Mouse (Mus musculus) intestine, embryonic 14.5 days (tissue): Measurements from ENCODE around the gene Sept7. TPM values are rescaled to one million over a fixed set of nuclear protein-coding genes. Genes with fewer than 3 reads are reported as not detected.

ENCODE experiments used
- ATAC-seq: fragments of 200-750 bp; cut with Nextera tagmentation; replicated peaks from 2 replicates; pipeline ENCODE4 v1.8.0; 2017; ENCODE audit warnings: low read depth, moderate number of reproducible peaks, moderate TSS enrichment, moderate library complexity; ENCODE audit not compliant: low FRiP score, low TSS enrichment
- DNase-seq: peaks from one replicate; pipeline ENCODE4 v3.0.0-alpha.2; 2018; ENCODE audit warnings: low spot score
- H3K27ac ChIP-seq: fragments of 300-500 bp; sonication (generic); 2 replicates; pipeline ENCODE4 v1.5.1; 2014; ENCODE audit warnings: low read depth, mild to moderate bottlenecking, control low read depth
- H3K27me3 ChIP-seq: fragments of 300-500 bp; sonication (generic); replicated peaks from 2 replicates; pipeline ENCODE4 v1.6.1; 2014; ENCODE audit warnings: low read length, control low read depth; ENCODE audit not compliant: control insufficient read depth, insufficient read depth
- H3K36me3 ChIP-seq: fragments of 300-500 bp; sonication (generic); 2 replicates; pipeline ENCODE4 v1.6.1; 2014; ENCODE audit warnings: low read length, control low read depth; ENCODE audit not compliant: control insufficient read depth, insufficient read depth
- H3K4me1 ChIP-seq: fragments of 300-500 bp; sonication (generic); replicated peaks from 2 replicates; pipeline ENCODE4 v1.6.1; 2014; ENCODE audit warnings: low read length, control low read depth, mixed read lengths; ENCODE audit not compliant: control insufficient read depth, insufficient read depth
- H3K4me2 ChIP-seq: fragments of 300-500 bp; sonication (generic); 2 replicates; pipeline ENCODE4 v1.6.1; 2014; ENCODE audit warnings: low read length
- H3K4me3 ChIP-seq: fragments of 300-500 bp; sonication (generic); 2 replicates; pipeline ENCODE4 v1.5.1; 2014; ENCODE audit warnings: low read depth, low read length, control low read depth, mixed read lengths
- H3K9ac ChIP-seq: fragments of 300-500 bp; sonication (generic); 2 replicates; pipeline ENCODE4 v1.6.1; 2014; ENCODE audit warnings: mild to moderate bottlenecking, low read length
- H3K9me3 ChIP-seq: fragments of 300-500 bp; sonication (generic); 2 replicates; pipeline ENCODE4 v1.6.1; 2016; ENCODE audit warnings: low read length, control low read depth; ENCODE audit not compliant: control insufficient read depth
- WGBS: fragments of 180-500 bp; shearing (Covaris S2); extraction: QIAGEN DNeasy Blood & Tissue Kit; methylation state at CpG from one replicate; pipeline ENCODE4 v1.1.7; 2014; 5-methylcytosine and 5-hydroxymethylcytosine counted together
- polyA plus RNA-seq: library from polyadenylated mRNA; unstranded; fragments of >200 nt; fragmentation: Nextera tagmentation; extraction: Ambion mirVana; gene quantifications from 2 replicates; pipeline ENCODE4 v1.2.1, GENCODE M21; 2014

The Sept7 gene
- polyA plus RNA-seq: 233 and 267 TPM in 2 replicates

- H3K9ac ChIP-seq: peak within 1 kb of the TSS; percentile 97
- H3K4me2 ChIP-seq: peak within 1 kb of the TSS; percentile 84
- H3K27me3 ChIP-seq: no peaks in the 10 kb centered on the region
- under 1% methylated on average over 54 of the region's 54 CpGs for WGBS
- H3K27ac ChIP-seq: peak within 1 kb of the TSS; percentile 99
- peaks cover 13% of the 10 kb centered on the region; the same call in 1 of the 2 replicates for H3K4me1 ChIP-seq
- H3K4me3 ChIP-seq: peak within 1 kb of the TSS; percentile 98
- no peaks in the 10 kb centered on the region for H3K9me3 ChIP-seq
- peak; percentile 98 for ATAC-seq
- peak; percentile 99 for DNase-seq
- peaks cover 4% of the 10 kb centered on the region; the same call in 1 of the 2 replicates for H3K36me3 ChIP-seq
These were observed at the start of gene Sept7 for GRCm38 (mm10) chr9:25252283-25252726. Gene Sept7 (plus strand): TSS chr9:25252439.

- peaks cover 11% of the 10 kb centered on the region for H3K4me1 ChIP-seq
- no peak overlapping the region for H3K4me3 ChIP-seq
- no peaks in the 10 kb centered on the region for H3K36me3 ChIP-seq
- H3K27me3 ChIP-seq: no peaks in the 10 kb centered on the region
- H3K9me3 ChIP-seq: 0 out of 2 replicates have a peak, but pooled peaks cover 2% of the 10 kb centered on the region
- DNase-seq (no peak), ATAC-seq (no peak)
- H3K27ac ChIP-seq: peak overlapping the region; percentile 76
- H3K9ac ChIP-seq: no peak overlapping the region
- 38% methylated on average over 8 of the region's 8 CpGs for WGBS
- no peak overlapping the region for H3K4me2 ChIP-seq
These were observed 44.0 kb upstream of the Sept7 start for GRCm38 (mm10) chr9:25208087-25208803.

GRCm38 (mm10) chr9:25212309-25213163, 39.7 kb upstream of the Sept7 start:
- Histone ChIP-seq H3K9me3 (0 out of 2 replicates have a peak, but pooled peaks cover 2% of the 10 kb centered on the region), H3K27me3 (no peaks in the 10 kb centered on the region), H3K27ac (peak overlapping the region; percentile 86), H3K4me1 (peaks cover 21% of the 10 kb centered on the region), H3K36me3 (no peaks in the 10 kb centered on the region), H3K4me2 (no peak overlapping the region; the same call in 1 of the 2 replicates), H3K9ac (no peak overlapping the region), H3K4me3 (no peak overlapping the region)
- whole genome bisulfite sequencing: 41% methylated on average over 9 of the region's 9 CpGs
- ATAC-seq: peak; percentile 64
- DNase-seq: peak; percentile 59

- DNase-seq (no peak), ATAC-seq (no peak; the same call in 1 of the 2 replicates)
- H3K4me2 ChIP-seq: no peak overlapping the region
- no peak overlapping the region for H3K9ac ChIP-seq
- H3K36me3 ChIP-seq: no peaks in the 10 kb centered on the region
- peaks cover 21% of the 10 kb centered on the region for H3K4me1 ChIP-seq
- H3K9me3 ChIP-seq: 0 out of 2 replicates have a peak, but pooled peaks cover 2% of the 10 kb centered on the region
- no peaks in the 10 kb centered on the region for H3K27me3 ChIP-seq
- H3K4me3 ChIP-seq: no peak overlapping the region
- H3K27ac ChIP-seq: peak overlapping the region; percentile 86
These were observed 39.1 kb upstream of the Sept7 start for GRCm38 (mm10) chr9:25213164-25213557.

GRCm38 (mm10) chr9:25215411-25215810, 36.8 kb upstream of the Sept7 start:
- H3K4me3 ChIP-seq: no peak overlapping the region
- DNase-seq (no peak), ATAC-seq (no peak)
- no peak overlapping the region for H3K4me2 ChIP-seq
- peaks cover 27% of the 10 kb centered on the region for H3K4me1 ChIP-seq
- no peak overlapping the region for H3K9ac ChIP-seq
- H3K36me3 ChIP-seq: no peaks in the 10 kb centered on the region
- no peaks in the 10 kb centered on the region for H3K27me3 ChIP-seq
- no peaks in the 10 kb centered on the region for H3K9me3 ChIP-seq
- 11% methylated on average over 3 of the region's 3 CpGs for WGBS
- H3K27ac ChIP-seq: no peak overlapping the region

GRCm38 (mm10) chr9:25216210-25216609, 36.0 kb upstream of the Sept7 start:
- DNase-seq (no peak), ATAC-seq (no peak)
- Histone ChIP-seq H3K27ac (no peak overlapping the region), H3K4me1 (peaks cover 27% of the 10 kb centered on the region), H3K27me3 (no peaks in the 10 kb centered on the region), H3K36me3 (no peaks in the 10 kb centered on the region), H3K4me2 (no peak overlapping the region), H3K9me3 (no peaks in the 10 kb centered on the region), H3K4me3 (no peak overlapping the region), H3K9ac (no peak overlapping the region)
- 34% methylated on average over 2 of the region's 2 CpGs for WGBS

GRCm38 (mm10) chr9:25218954-25219353, 33.3 kb upstream of the Sept7 start:
- WGBS: 20% methylated on average over 3 of the region's 3 CpGs
- no peak for ATAC-seq

GRCm38 (mm10) chr9:25219882-25220281, 32.4 kb upstream of the Sept7 start:
- no peak overlapping the region for H3K4me3 ChIP-seq
- H3K9ac ChIP-seq: no peak overlapping the region
- peak overlapping the region; percentile 70 for H3K27ac ChIP-seq
- no peaks in the 10 kb centered on the region for H3K27me3 ChIP-seq
- ATAC-seq (no peak), DNase-seq (no peak)
- no peaks in the 10 kb centered on the region for H3K9me3 ChIP-seq
- H3K4me2 ChIP-seq: no peak overlapping the region
- WGBS: 33% methylated on average over 5 of the region's 5 CpGs
- H3K36me3 ChIP-seq: no peaks in the 10 kb centered on the region
- peaks cover 12% of the 10 kb centered on the region; the same call in 1 of the 2 replicates for H3K4me1 ChIP-seq

More at GRCm38 (mm10) chr9:25218954-25219353, 33.3 kb upstream of the Sept7 start:
- no peak for DNase-seq
- Histone ChIP-seq H3K4me3 (no peak overlapping the region), H3K36me3 (no peaks in the 10 kb centered on the region), H3K27ac (peak overlapping the region; percentile 70), H3K4me1 (peaks cover 12% of the 10 kb centered on the region; the same call in 1 of the 2 replicates), H3K9ac (no peak overlapping the region), H3K9me3 (no peaks in the 10 kb centered on the region), H3K4me2 (no peak overlapping the region), H3K27me3 (no peaks in the 10 kb centered on the region)
